Mouse (Mus musculus) embryonic facial prominence, embryonic 15.5 days (tissue): ENCODE measurements around the gene Wdr11. TPM values are rescaled to one million over a fixed set of nuclear protein-coding genes. Genes with fewer than 3 reads are reported as not detected.

Experiments used
- ATAC-seq: fragments of 200-750 bp; cut with Nextera tagmentation; 2 replicates; pipeline ENCODE4 v1.8.0; 2017; ENCODE audit warnings: low read depth, moderate TSS enrichment; ENCODE audit not compliant: insufficient number of reproducible peaks, low FRiP score, low TSS enrichment
- H3K27ac ChIP-seq: fragments of 300-500 bp; sonication (generic); replicated peaks from 2 replicates; pipeline ENCODE4 v1.5.1; 2015; ENCODE audit warnings: mild to moderate bottlenecking, inconsistent platforms
- H3K27me3 ChIP-seq: fragments of 300-500 bp; sonication (generic); 2 replicates; pipeline ENCODE4 v1.6.1; 2015; ENCODE audit warnings: inconsistent platforms
- H3K36me3 ChIP-seq: fragments of 300-500 bp; sonication (generic); 2 replicates; pipeline ENCODE4 v1.6.1; 2015; ENCODE audit warnings: mild to moderate bottlenecking, inconsistent platforms
- H3K4me1 ChIP-seq: fragments of 300-500 bp; sonication (generic); 2 replicates; pipeline ENCODE4 v1.6.1; 2015; ENCODE audit warnings: inconsistent platforms
- H3K4me2 ChIP-seq: fragments of 300-500 bp; sonication (generic); replicated peaks from 2 replicates; pipeline ENCODE4 v1.6.1; 2015; ENCODE audit warnings: mild to moderate bottlenecking, inconsistent platforms
- H3K4me3 ChIP-seq: fragments of 300-500 bp; sonication (generic); replicated peaks from 2 replicates; pipeline ENCODE4 v1.5.1; 2015; ENCODE audit warnings: mild to moderate bottlenecking, inconsistent platforms
- H3K9ac ChIP-seq: fragments of 300-500 bp; sonication (generic); 2 replicates; pipeline ENCODE4 v1.6.1; 2015; ENCODE audit warnings: inconsistent platforms
- H3K9me3 ChIP-seq: fragments of 300-500 bp; sonication (generic); replicated peaks from 2 replicates; pipeline ENCODE4 v1.6.1; 2016; ENCODE audit warnings: inconsistent platforms
- whole genome bisulfite sequencing: fragments of 180-500 bp; shearing (Covaris S2); methylation state at CpG from one replicate; pipeline ENCODE4 v1.1.7; 2015; 5-methylcytosine and 5-hydroxymethylcytosine counted together
- polyA plus RNA-seq: library from polyadenylated mRNA; unstranded; fragments of >200 nt; fragmentation: Nextera tagmentation; extraction: Ambion mirVana; gene quantifications from 2 replicates; pipeline ENCODE4 v1.2.1, GENCODE M21; 2015

The Wdr11 gene
- polyA plus RNA-seq, 1 experiment from 2014 or later: 36.7 TPM

GRCm38 (mm10) chr7:129635898-129636640 is 44.4 kb downstream of the Wdr11 start:
- H3K4me3 ChIP-seq: no peak overlapping the region
- no peak for ATAC-seq

GRCm38 (mm10) chr7:129636992-129637391 is 45.3 kb downstream of the Wdr11 start:
- no peak overlapping the region for H3K4me2 ChIP-seq
- no peak overlapping the region for H3K4me3 ChIP-seq
- H3K36me3 ChIP-seq: peaks cover 51% of the 10 kb centered on the region
- WGBS: 59% methylated on average over 9 of the region's 9 CpGs
- no peaks in the 10 kb centered on the region for H3K4me1 ChIP-seq
- no peaks in the 10 kb centered on the region for H3K9me3 ChIP-seq
- H3K9ac ChIP-seq: no peak overlapping the region
- ATAC-seq: no peak
- H3K27me3 ChIP-seq: no peaks in the 10 kb centered on the region
- no peak overlapping the region for H3K27ac ChIP-seq

More at GRCm38 (mm10) chr7:129635898-129636640, 44.4 kb downstream of the Wdr11 start:
- Histone ChIP-seq H3K27me3 (no peaks in the 10 kb centered on the region), H3K27ac (no peak overlapping the region), H3K9ac (no peak overlapping the region), H3K9me3 (no peaks in the 10 kb centered on the region), H3K36me3 (peaks cover 60% of the 10 kb centered on the region), H3K4me2 (no peak overlapping the region), H3K4me1 (no peaks in the 10 kb centered on the region)
- WGBS: 89% methylated on average over 12 of the region's 12 CpGs

GRCm38 (mm10) chr7:129637906-129638475 is 46.3 kb downstream of the Wdr11 start:
- Histone ChIP-seq H3K36me3 (peaks cover 41% of the 10 kb centered on the region), H3K27ac (no peak overlapping the region), H3K4me2 (no peak overlapping the region), H3K9me3 (no peaks in the 10 kb centered on the region), H3K9ac (no peak overlapping the region), H3K27me3 (no peaks in the 10 kb centered on the region), H3K4me3 (no peak overlapping the region), H3K4me1 (no peaks in the 10 kb centered on the region)
- 76% methylated on average over 5 of the region's 5 CpGs for WGBS
- ATAC-seq: no peak

- no peak overlapping the region for H3K9ac ChIP-seq
- no peak overlapping the region for H3K27ac ChIP-seq
- 0 out of 2 replicates have a peak, but pooled peaks have one; percentile 27 for ATAC-seq
- H3K27me3 ChIP-seq: no peaks in the 10 kb centered on the region
- H3K4me3 ChIP-seq: no peak overlapping the region
- H3K4me1 ChIP-seq: no peaks in the 10 kb centered on the region
- WGBS: 88% methylated on average over 5 of the region's 5 CpGs
- H3K36me3 ChIP-seq: peaks cover 32% of the 10 kb centered on the region
- H3K9me3 ChIP-seq: no peaks in the 10 kb centered on the region
- H3K4me2 ChIP-seq: no peak overlapping the region
These were observed 47.3 kb downstream of the Wdr11 start for GRCm38 (mm10) chr7:129639006-129639405.

- ATAC-seq: no peak
- WGBS: 50% methylated on average over 6 of the region's 6 CpGs
These were observed 48.2 kb downstream of the Wdr11 start for GRCm38 (mm10) chr7:129639833-129640232.

GRCm38 (mm10) chr7:129643290-129643689 is 51.6 kb downstream of the Wdr11 start:
- no peak for ATAC-seq
- Histone ChIP-seq H3K4me3 (no peak overlapping the region), H3K9ac (no peak overlapping the region), H3K27ac (no peak overlapping the region), H3K27me3 (no peaks in the 10 kb centered on the region), H3K36me3 (no peaks in the 10 kb centered on the region), H3K4me2 (no peak overlapping the region), H3K4me1 (no peaks in the 10 kb centered on the region), H3K9me3 (no peaks in the 10 kb centered on the region)
- 92% methylated on average over 4 of the region's 4 CpGs for WGBS

More at GRCm38 (mm10) chr7:129639833-129640232, 48.2 kb downstream of the Wdr11 start:
- Histone ChIP-seq H3K4me3 (no peak overlapping the region), H3K9me3 (no peaks in the 10 kb centered on the region), H3K27me3 (no peaks in the 10 kb centered on the region), H3K27ac (0 out of 2 replicates have a peak overlapping the region, but pooled peaks have one; percentile 8), H3K36me3 (peaks cover 24% of the 10 kb centered on the region), H3K4me1 (no peaks in the 10 kb centered on the region), H3K4me2 (no peak overlapping the region), H3K9ac (no peak overlapping the region)

- Histone ChIP-seq H3K9me3 (no peaks in the 10 kb centered on the region), H3K9ac (no peak overlapping the region), H3K4me3 (no peak overlapping the region), H3K27me3 (no peaks in the 10 kb centered on the region), H3K27ac (no peak overlapping the region), H3K36me3 (no peaks in the 10 kb centered on the region), H3K4me1 (peaks cover 10% of the 10 kb centered on the region; the same call in 1 of the 2 replicates), H3K4me2 (no peak overlapping the region)
- WGBS: 75% methylated on average over 7 of the region's 7 CpGs
- no peak for ATAC-seq
These were observed 56.1 kb downstream of the Wdr11 start for GRCm38 (mm10) chr7:129647798-129648197.

GRCm38 (mm10) chr7:129648938-129649337 is 57.3 kb downstream of the Wdr11 start:
- H3K4me3 ChIP-seq: no peak overlapping the region
- no peaks in the 10 kb centered on the region for H3K27me3 ChIP-seq
- H3K36me3 ChIP-seq: no peaks in the 10 kb centered on the region
- under 1% methylated on average over 6 of the region's 6 CpGs for WGBS
- no peak overlapping the region for H3K27ac ChIP-seq
- ATAC-seq: 0 out of 2 replicates have a peak, but pooled peaks have one; percentile 21
- H3K9me3 ChIP-seq: no peaks in the 10 kb centered on the region
- H3K4me1 ChIP-seq: peaks cover 19% of the 10 kb centered on the region
- H3K4me2 ChIP-seq: no peak overlapping the region
- no peak overlapping the region for H3K9ac ChIP-seq

- Histone ChIP-seq H3K9ac (no peak overlapping the region), H3K4me2 (no peak overlapping the region), H3K27ac (peak overlapping the region; percentile 83), H3K36me3 (no peaks in the 10 kb centered on the region), H3K9me3 (no peaks in the 10 kb centered on the region), H3K4me1 (peaks cover 36% of the 10 kb centered on the region), H3K4me3 (no peak overlapping the region), H3K27me3 (no peaks in the 10 kb centered on the region)
- 66% methylated on average over 5 of the region's 5 CpGs for WGBS
- ATAC-seq: no peak
These were observed 59.1 kb downstream of the Wdr11 start for GRCm38 (mm10) chr7:129650717-129651116.

- WGBS: 56% methylated on average over 7 of the region's 7 CpGs
- Histone ChIP-seq H3K27ac (peak overlapping the region; percentile 83), H3K4me3 (no peak overlapping the region), H3K4me1 (peaks cover 44% of the 10 kb centered on the region), H3K9me3 (no peaks in the 10 kb centered on the region), H3K4me2 (no peak overlapping the region), H3K27me3 (no peaks in the 10 kb centered on the region), H3K9ac (no peak overlapping the region), H3K36me3 (no peaks in the 10 kb centered on the region)
- no peak for ATAC-seq
These were observed 60.1 kb downstream of the Wdr11 start for GRCm38 (mm10) chr7:129651781-129652180.

GRCm38 (mm10) chr7:129652901-129653460 is 61.3 kb downstream of the Wdr11 start:
- Histone ChIP-seq H3K4me1 (peaks cover 44% of the 10 kb centered on the region), H3K27ac (peak overlapping the region; percentile 71), H3K36me3 (no peaks in the 10 kb centered on the region), H3K9me3 (no peaks in the 10 kb centered on the region), H3K27me3 (no peaks in the 10 kb centered on the region), H3K4me3 (no peak overlapping the region), H3K4me2 (no peak overlapping the region), H3K9ac (no peak overlapping the region)
- 29% methylated on average over 9 of the region's 9 CpGs for WGBS
- ATAC-seq: no peak
